Mouse (Mus musculus) heart, postnatal 36 days (tissue): ENCODE results near the gene Fam219b. TPM values are rescaled to one million over a fixed set of nuclear protein-coding genes. Genes with fewer than 3 reads are reported as not detected.

Experiments used
- DNase-seq, 2 experiments: peaks; one replicate each; pipeline ENCODE4 v3.0.0; 2021 to 2022
- intact Hi-C: fragments of 180-260 bp; cut with DNase I; formaldehyde crosslinking; loops from one replicate; pipeline ENCODE4 v1.15.1; 2025
- total RNA-seq, 2 experiments: library from RNA; stranded (reverse); gene quantifications; 2 replicates each; pipeline ENCODE4 v1.2.3; 2021

The Fam219b gene
- total RNA-seq, 2 experiments from 2014 or later: 7.2 to 8.3 TPM

GRCm38 (mm10) chr9:57560861-57561710 lies 23.8 kb downstream of the Fam219b start, which contains the start of gene Scamp2:
TSS of gene Scamp2 (plus strand) at chr9:57560943.
- DNase-seq: peak; percentile 94 to 97
- intact Hi-C loops: loop anchor here (2.0 kb wide), 1 partner anchor 28 kb away; the partner anchor contains the start of gene Ulk3

- intact Hi-C loops: loop anchor here (2.0 kb wide), 2 partner anchors 21 to 27 kb away; partner anchors contain the start of gene Ulk3
- no peak for DNase-seq
These were observed 24.4 kb downstream of the Fam219b start for GRCm38 (mm10) chr9:57561711-57562099.

GRCm38 (mm10) chr9:57562896-57563372 lies 25.6 kb downstream of the Fam219b start:
- intact Hi-C loops: loop anchor here (2.0 kb wide), 1 partner anchor 22 kb away; no protein-coding TSS in a partner anchor
- peak; percentile 48 to 66 for DNase-seq

GRCm38 (mm10) chr9:57564609-57565008 lies 27.3 kb downstream of the Fam219b start:
- intact Hi-C loops: no loop called here
- no peak for DNase-seq

GRCm38 (mm10) chr9:57565741-57566221 lies 28.5 kb downstream of the Fam219b start:
- DNase-seq: peak in 1 of 2 experiments; percentile 44
- intact Hi-C loops: loop anchor here (2.0 kb wide), 1 partner anchor 15 kb away; no protein-coding TSS in a partner anchor

GRCm38 (mm10) chr9:57566846-57567245 lies 29.5 kb downstream of the Fam219b start:
- intact Hi-C loops: loop anchor here (2.0 kb wide), 1 partner anchor 14 kb away; no protein-coding TSS in a partner anchor
- DNase-seq: no peak

- intact Hi-C loops: no loop called here
- DNase-seq: no peak
These were observed 31.2 kb downstream of the Fam219b start for GRCm38 (mm10) chr9:57568500-57568899.

GRCm38 (mm10) chr9:57574397-57574796 lies 37.1 kb downstream of the Fam219b start:
- intact Hi-C loops: no loop called here

GRCm38 (mm10) chr9:57575577-57575976 lies 38.2 kb downstream of the Fam219b start:
- no peak for DNase-seq
- intact Hi-C loops: no loop called here

More at GRCm38 (mm10) chr9:57574397-57574796, 37.1 kb downstream of the Fam219b start:
- DNase-seq: no peak

- DNase-seq: no peak
- intact Hi-C loops: no loop called here
These were observed 40.0 kb downstream of the Fam219b start for GRCm38 (mm10) chr9:57577144-57577849.

GRCm38 (mm10) chr9:57584991-57585390 lies 47.7 kb downstream of the Fam219b start:
- intact Hi-C loops: loop anchor here (5.0 kb wide), 1 partner anchor 62 kb away; no protein-coding TSS in a partner anchor
- DNase-seq: no peak

- intact Hi-C loops: loop anchor here (2.0 to 5.0 kb wide), 3 partner anchors 29 to 58 kb away; partner anchors contain the start of gene Scamp2
- DNase-seq: peak; percentile 77 to 85
These were observed 52.1 kb downstream of the Fam219b start, which contains the start of gene Ulk3 for GRCm38 (mm10) chr9:57589224-57590126. TSS of gene Ulk3 (plus strand) at chr9:57589452.

- DNase-seq: no peak
- intact Hi-C loops: no loop called here
These were observed 53.4 kb downstream of the Fam219b start for GRCm38 (mm10) chr9:57590726-57591125.

Other genes with a start within 250 kb of the Fam219b start
- gene Ppcdc, start 97.4 kb upstream of the Fam219b start, total RNA-seq: 1 to 10 TPM; 8.2 to 8.8 TPM
- 1 to 10 TPM; 5.4 to 6.4 TPM for gene Scamp5, start 69.5 kb upstream of the Fam219b start, total RNA-seq
- gene Rpp25, start 33.5 kb upstream of the Fam219b start, total RNA-seq: 1 to 10 TPM; 1.0 to 2.1 TPM
- gene Cox5a, start 16.3 kb upstream of the Fam219b start, total RNA-seq: 1,000 to 10,000 TPM; 2,624 to 2,673 TPM
- 100 to 1,000 TPM; 129 to 161 TPM for gene Mpi, start 15.2 kb downstream of the Fam219b start, total RNA-seq
- 10 to 100 TPM; 25.8 to 29.4 TPM for gene Scamp2, start 23.4 kb downstream of the Fam219b start, total RNA-seq
- 1 to 10 TPM; 7.1 to 8.2 TPM for gene Ulk3, start 51.9 kb downstream of the Fam219b start, total RNA-seq
- not detected for gene Cplx3, start 68.8 kb downstream of the Fam219b start, total RNA-seq
- gene Lman1l, start 83.2 kb downstream of the Fam219b start, total RNA-seq: not detected
- 10 to 100 TPM; 26.2 to 28.5 TPM for gene Csk, start 116.1 kb downstream of the Fam219b start, total RNA-seq
- gene Cyp1a2, start 146.2 kb downstream of the Fam219b start, total RNA-seq: not detected
- gene Cyp1a1, start 150.4 kb downstream of the Fam219b start, total RNA-seq: not detected
- gene Edc3, start 171.0 kb downstream of the Fam219b start, total RNA-seq: 1 to 10 TPM; 5.0 to 5.2 TPM
- 10 to 100 TPM; 29.4 to 39.8 TPM for gene Clk3, start 228.3 kb downstream of the Fam219b start, total RNA-seq